Mouse (Mus musculus) embryonic facial prominence, embryonic 12.5 days (tissue): ENCODE measurements at regions not wholly inside any gene's neighbourhood (a gene's known extent, or its start where the extent isn't known, plus 50 kb on each side); places are given as distances from the start of the nearest gene placed in this dataset.
A peak's percentile ranks its signal among the peaks of the same experiment; 100 is the strongest.
"Not testable (repeated sequence)": the region's sequence is repeated elsewhere in the genome, so short reads cannot be mapped to it uniquely, and the experiment has no call there.

ENCODE experiments used
- ATAC-seq: fragments of 200-750 bp; cut with Nextera tagmentation; 2 replicates; pipeline ENCODE4 v1.8.0; 2017; ENCODE audit not compliant: insufficient number of reproducible peaks, insufficient read depth, low FRiP score, low TSS enrichment
- H3K27ac ChIP-seq: fragments of 300-500 bp; sonication (generic); 2 replicates; pipeline ENCODE4 v1.5.1; 2016; ENCODE audit warnings: mild to moderate bottlenecking
- H3K27me3 ChIP-seq: fragments of 300-500 bp; sonication (generic); 2 replicates; pipeline ENCODE4 v1.6.1; 2016; ENCODE audit warnings: mild to moderate bottlenecking, moderate library complexity
- H3K36me3 ChIP-seq: fragments of 300-500 bp; sonication (generic); 2 replicates; pipeline ENCODE4 v1.6.1; 2016; ENCODE audit warnings: mild to moderate bottlenecking
- H3K4me1 ChIP-seq: fragments of 300-500 bp; sonication (generic); 2 replicates; pipeline ENCODE4 v1.6.1; 2016
- H3K4me2 ChIP-seq: fragments of 300-500 bp; sonication (generic); replicated peaks from 2 replicates; pipeline ENCODE4 v1.6.1; 2016; ENCODE audit warnings: mild to moderate bottlenecking, moderate library complexity
- H3K4me3 ChIP-seq: fragments of 300-500 bp; sonication (generic); 2 replicates; pipeline ENCODE4 v1.5.1; 2016; ENCODE audit warnings: mild to moderate bottlenecking
- H3K9ac ChIP-seq: fragments of 300-500 bp; sonication (generic); 2 replicates; pipeline ENCODE4 v1.6.1; 2016; ENCODE audit warnings: mild to moderate bottlenecking, moderate library complexity
- H3K9me3 ChIP-seq: fragments of 300-500 bp; sonication (generic); 2 replicates; pipeline ENCODE4 v1.6.1; 2016; ENCODE audit warnings: mild to moderate bottlenecking, moderate library complexity
- WGBS: fragments of 180-500 bp; shearing (Covaris S2); methylation state at CpG from one replicate; pipeline ENCODE4 v1.1.7; 2016; 5-methylcytosine and 5-hydroxymethylcytosine counted together

GRCm38 (mm10) chr1:41908808-41909110, 786.8 kb upstream of the Pou3f3 start:
- 77% methylated on average over 5 of the region's 5 CpGs for WGBS
- Histone ChIP-seq H3K4me1 (no peaks in the 10 kb centered on the region), H3K27me3 (no peaks in the 10 kb centered on the region), H3K27ac (no peak overlapping the region), H3K4me2 (no peak overlapping the region), H3K9ac (no peak overlapping the region), H3K4me3 (no peak overlapping the region), H3K36me3 (no peaks in the 10 kb centered on the region), H3K9me3 (no peaks in the 10 kb centered on the region)
- no peak for ATAC-seq

- 55% methylated on average over 5 of the region's 5 CpGs for WGBS
- Histone ChIP-seq H3K27ac (no peak overlapping the region), H3K4me1 (no peaks in the 10 kb centered on the region), H3K4me3 (no peak overlapping the region), H3K9me3 (no peaks in the 10 kb centered on the region), H3K27me3 (no peaks in the 10 kb centered on the region), H3K9ac (no peak overlapping the region), H3K36me3 (no peaks in the 10 kb centered on the region), H3K4me2 (no peak overlapping the region)
- no peak for ATAC-seq
These were observed 785.8 kb upstream of the Pou3f3 start for GRCm38 (mm10) chr1:41909799-41910198.

- H3K9me3 ChIP-seq = no peaks in the 10 kb centered on the region
- H3K27me3 ChIP-seq = no peaks in the 10 kb centered on the region
- H3K4me1 ChIP-seq = peaks cover 13% of the 10 kb centered on the region; the same call in 1 of the 2 replicates
- no peak overlapping the region for H3K4me2 ChIP-seq
- no peak overlapping the region for H3K27ac ChIP-seq
- 53% methylated on average over 4 of the region's 4 CpGs for WGBS
- no peak overlapping the region for H3K9ac ChIP-seq
- no peaks in the 10 kb centered on the region for H3K36me3 ChIP-seq
- H3K4me3 ChIP-seq = no peak overlapping the region
- no peak for ATAC-seq
These were observed 778.7 kb upstream of the Pou3f3 start for GRCm38 (mm10) chr1:41916730-41917347.

GRCm38 (mm10) chr1:41917807-41918206, 777.8 kb upstream of the Pou3f3 start:
- H3K4me2 ChIP-seq, H3K4me3 ChIP-seq, H3K9ac ChIP-seq, H3K36me3 ChIP-seq, H3K27ac ChIP-seq, H3K27me3 ChIP-seq, H3K9me3 ChIP-seq: not testable (repeated sequence)
- H3K4me1 ChIP-seq = peaks cover 13% of the 10 kb centered on the region; the same call in 1 of the 2 replicates
- ATAC-seq = 0 out of 2 replicates have a peak, but pooled peaks have one; percentile 72
- 71% methylated on average over 5 of the region's 5 CpGs for WGBS

- ATAC-seq = peak; percentile 47; the same call in 1 of the 2 replicates
- Histone ChIP-seq H3K9ac (no peak overlapping the region), H3K27ac (no peak overlapping the region), H3K4me1 (peaks cover 13% of the 10 kb centered on the region; the same call in 1 of the 2 replicates), H3K4me3 (no peak overlapping the region), H3K9me3 (no peaks in the 10 kb centered on the region), H3K36me3 (no peaks in the 10 kb centered on the region), H3K4me2 (peak overlapping the region; percentile 15; the same call in 1 of the 2 replicates), H3K27me3 (no peaks in the 10 kb centered on the region)
- 20% methylated on average over 11 of the region's 11 CpGs for WGBS
These were observed 776.9 kb upstream of the Pou3f3 start for GRCm38 (mm10) chr1:41918394-41919262.

GRCm38 (mm10) chr1:41933777-41934176, 761.8 kb upstream of the Pou3f3 start:
- Histone ChIP-seq H3K4me2 (no peak overlapping the region), H3K27me3 (no peaks in the 10 kb centered on the region), H3K9me3 (no peaks in the 10 kb centered on the region), H3K36me3 (no peaks in the 10 kb centered on the region), H3K4me1 (no peaks in the 10 kb centered on the region), H3K9ac (no peak overlapping the region), H3K4me3 (no peak overlapping the region), H3K27ac (no peak overlapping the region)
- ATAC-seq = no peak
- WGBS = 77% methylated on average over 1 of the region's 1 CpGs

- WGBS = 80% methylated on average over 7 of the region's 7 CpGs
- Histone ChIP-seq H3K4me3 (no peak overlapping the region), H3K4me1 (no peaks in the 10 kb centered on the region), H3K9me3 (no peaks in the 10 kb centered on the region), H3K36me3 (no peaks in the 10 kb centered on the region), H3K4me2 (no peak overlapping the region), H3K9ac (no peak overlapping the region), H3K27ac (no peak overlapping the region), H3K27me3 (no peaks in the 10 kb centered on the region)
- ATAC-seq = no peak
These were observed 759.6 kb upstream of the Pou3f3 start for GRCm38 (mm10) chr1:41935912-41936478.

- ATAC-seq = no peak
- no peaks in the 10 kb centered on the region for H3K9me3 ChIP-seq
- no peaks in the 10 kb centered on the region for H3K4me1 ChIP-seq
- H3K27ac ChIP-seq = no peak overlapping the region
- H3K4me3 ChIP-seq = no peak overlapping the region
- H3K4me2 ChIP-seq = no peak overlapping the region
- H3K36me3 ChIP-seq = no peaks in the 10 kb centered on the region
- no peaks in the 10 kb centered on the region for H3K27me3 ChIP-seq
- no peak overlapping the region for H3K9ac ChIP-seq
- 58% methylated on average over 2 of the region's 2 CpGs for WGBS
These were observed 734.6 kb upstream of the Pou3f3 start for GRCm38 (mm10) chr1:41960982-41961381.

- no peak overlapping the region for H3K27ac ChIP-seq
- no peak for ATAC-seq
- H3K27me3 ChIP-seq = no peaks in the 10 kb centered on the region
- H3K9me3 ChIP-seq = no peaks in the 10 kb centered on the region
- no peak overlapping the region for H3K4me3 ChIP-seq
- H3K4me1 ChIP-seq = no peaks in the 10 kb centered on the region
- H3K36me3 ChIP-seq = no peaks in the 10 kb centered on the region
- no peak overlapping the region for H3K9ac ChIP-seq
- H3K4me2 ChIP-seq = no peak overlapping the region
- WGBS = 64% methylated on average over 5 of the region's 5 CpGs
These were observed 714.0 kb upstream of the Pou3f3 start for GRCm38 (mm10) chr1:41981545-41981944.

- no peak for ATAC-seq
These were observed 689.3 kb upstream of the Pou3f3 start for GRCm38 (mm10) chr1:42006235-42006634.

GRCm38 (mm10) chr1:42008046-42008445, 687.5 kb upstream of the Pou3f3 start:
- Histone ChIP-seq H3K9me3 (no peaks in the 10 kb centered on the region), H3K9ac (no peak overlapping the region), H3K4me2 (no peak overlapping the region), H3K27me3 (no peaks in the 10 kb centered on the region), H3K27ac (no peak overlapping the region), H3K36me3 (no peaks in the 10 kb centered on the region), H3K4me1 (no peaks in the 10 kb centered on the region), H3K4me3 (no peak overlapping the region)
- ATAC-seq = no peak
- 92% methylated on average over 3 of the region's 3 CpGs for WGBS

More at GRCm38 (mm10) chr1:42006235-42006634, 689.3 kb upstream of the Pou3f3 start:
- Histone ChIP-seq H3K4me2 (no peak overlapping the region), H3K27ac (no peak overlapping the region), H3K27me3 (no peaks in the 10 kb centered on the region), H3K9ac (no peak overlapping the region), H3K4me3 (no peak overlapping the region), H3K9me3 (no peaks in the 10 kb centered on the region), H3K4me1 (no peaks in the 10 kb centered on the region), H3K36me3 (no peaks in the 10 kb centered on the region)
- 69% methylated on average over 6 of the region's 6 CpGs for WGBS

- Histone ChIP-seq H3K27ac (no peak overlapping the region), H3K4me2 (no peak overlapping the region), H3K36me3 (no peaks in the 10 kb centered on the region), H3K4me1 (no peaks in the 10 kb centered on the region), H3K9ac (no peak overlapping the region), H3K27me3 (no peaks in the 10 kb centered on the region), H3K9me3 (no peaks in the 10 kb centered on the region), H3K4me3 (no peak overlapping the region)
- WGBS = 86% methylated on average over 3 of the region's 3 CpGs
- ATAC-seq = no peak
These were observed 682.7 kb upstream of the Pou3f3 start for GRCm38 (mm10) chr1:42012911-42013310.
